Mouse (Mus musculus): Measurements from ENCODE around the gene Wdr26.

DNA sequence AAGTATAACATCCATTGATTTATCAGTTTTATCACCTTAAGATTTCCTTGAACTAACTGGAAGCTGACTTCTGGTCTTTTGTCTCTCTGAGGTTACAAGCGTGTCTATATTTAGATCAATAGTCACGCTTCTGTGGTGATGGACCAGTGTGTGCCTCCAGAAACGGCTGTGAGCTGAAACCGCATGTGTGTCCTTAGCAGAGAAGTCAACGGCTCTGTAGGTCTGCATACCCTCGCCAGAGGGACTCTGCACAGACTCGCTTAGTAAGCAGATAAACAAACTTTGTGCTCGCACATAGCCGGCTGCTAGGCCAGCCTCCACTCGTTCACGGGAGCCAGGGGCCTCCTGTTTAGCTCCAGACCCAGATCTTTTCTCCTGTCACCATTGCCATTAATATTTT, 15.0 kb upstream of the Wdr26 start:
- TF ChIP-seq POLR2A (IDR thresholded peaks at IDR 0.05; ENCODE audit: borderline replicate concordance, extremely low read depth, insufficient read depth, insufficient read length, poor library complexity, severe bottlenecking), result no peak
- no peak for TF ChIP-seq CTCF (IDR thresholded peaks at IDR 0.05; ENCODE audit: borderline replicate concordance, extremely low read depth, insufficient read depth, insufficient read length)

All from brain, embryonic 14.5 days (tissue).